Mouse (Mus musculus) mouse trophoblast stem cell (cell line): ENCODE measurements around the gene Nup133.

Source experiments
- in situ Hi-C, 2 experiments: fragments of 300-500 bp; cut with MseI, MboI; formaldehyde crosslinking; loops; 2 replicates in 1 of 2; 3 replicates in 1 of 2; pipeline ENCODE4 v1.15.1; 2025

Nup133 gene

GRCm38 (mm10) chr8:123953686-123954085 is 4.6 kb upstream of the Nup133 start:
- in situ Hi-C loops, result no loop called here

- in situ Hi-C loops, result no loop called here
These were observed 1.2 kb upstream of the Nup133 start for GRCm38 (mm10) chr8:123950077-123950802.

GRCm38 (mm10) chr8:123949686-123949986 is 571 bp upstream of the Nup133 start:
- in situ Hi-C loops, result no loop called here

- in situ Hi-C loops, result no loop called here
These were observed 20.0 kb downstream of the Nup133 start for GRCm38 (mm10) chr8:123929026-123929425.

GRCm38 (mm10) chr8:123925671-123926070 is 23.4 kb downstream of the Nup133 start:
- in situ Hi-C loops, result no loop called here

- in situ Hi-C loops, result no loop called here
These were observed 24.3 kb downstream of the Nup133 start for GRCm38 (mm10) chr8:123924719-123925118.

GRCm38 (mm10) chr8:123914635-123915034 is 34.4 kb downstream of the Nup133 start:
- in situ Hi-C loops, result no loop called here

GRCm38 (mm10) chr8:123912265-123912664 is 36.8 kb downstream of the Nup133 start:
- in situ Hi-C loops, result no loop called here

- in situ Hi-C loops, result loop anchor here in 1 of 2 experiments (10.0 kb wide), 1 partner anchor 113 kb away; no protein-coding TSS in a partner anchor
These were observed 41.5 kb downstream of the Nup133 start for GRCm38 (mm10) chr8:123907604-123908003.

GRCm38 (mm10) chr8:123902653-123903052 is 46.4 kb downstream of the Nup133 start:
- in situ Hi-C loops, result loop anchor here in 1 of 2 experiments (10.0 kb wide), 1 partner anchor 108 kb away; no protein-coding TSS in a partner anchor

- in situ Hi-C loops, result no loop called here
These were observed 49.7 kb downstream of the Nup133 start for GRCm38 (mm10) chr8:123899366-123899765.

- in situ Hi-C loops, result no loop called here
These were observed 50.5 kb downstream of the Nup133 start for GRCm38 (mm10) chr8:123898576-123898975.

- in situ Hi-C loops, result no loop called here
These were observed 52.3 kb downstream of the Nup133 start for GRCm38 (mm10) chr8:123896774-123897173.

- in situ Hi-C loops, result no loop called here
These were observed 52.7 kb downstream of the Nup133 start for GRCm38 (mm10) chr8:123896366-123896761.

GRCm38 (mm10) chr8:123895680-123896365 is 53.2 kb downstream of the Nup133 start:
- in situ Hi-C loops, result no loop called here

- in situ Hi-C loops, result no loop called here
These were observed 53.8 kb downstream of the Nup133 start for GRCm38 (mm10) chr8:123895230-123895629.

GRCm38 (mm10) chr8:123894502-123895097 is 54.5 kb downstream of the Nup133 start, which contains the start of gene Acta1:
Gene Acta1, minus strand, starts transcription at chr8:123894751.
- in situ Hi-C loops, result no loop called here

GRCm38 (mm10) chr8:123893413-123893812 is 55.7 kb downstream of the Nup133 start:
- in situ Hi-C loops, result no loop called here

- in situ Hi-C loops, result no loop called here
These were observed 56.4 kb downstream of the Nup133 start for GRCm38 (mm10) chr8:123892586-123893155.

- in situ Hi-C loops, result no loop called here
These were observed 57.0 kb downstream of the Nup133 start for GRCm38 (mm10) chr8:123891883-123892585.

GRCm38 (mm10) chr8:123891271-123891670 is 57.8 kb downstream of the Nup133 start:
- in situ Hi-C loops, result no loop called here

- in situ Hi-C loops, result no loop called here
These were observed 59.3 kb downstream of the Nup133 start for GRCm38 (mm10) chr8:123889797-123890196.
